8 mouse cellular contexts compared by ENCODE assay signal in genomic region chr14:48246236-48246635, GRCm38 (mm10).
DNase-seq lines count a peak whose midpoint lies in the region; ATAC-seq and TF ChIP-seq lines count a peak whose summit lies in the region.

No protein-coding gene starts in this region.

- no peak for TF ChIP-seq RAD21 in CH12.LX (IDR thresholded peaks at IDR 0.05; ENCODE audit: low read depth, low read length)

- TF ChIP-seq EP300 in CH12.LX (IDR thresholded peaks at IDR 0.05; ENCODE audit: low read length) = peak; percentile 49; the same call in 1 of the 2 replicates

- H3K9me3 ChIP-seq in kidney, embryonic 15.5 days (replicated peaks) = no peaks in the 10 kb centered on the region
- no peaks in the 10 kb centered on the region for H3K9me3 ChIP-seq in CH12.LX (replicated peaks; ENCODE audit: low read length)
- no peaks in the 10 kb centered on the region for H3K9me3 ChIP-seq in midbrain, embryonic 13.5 days
- H3K9me3 ChIP-seq in neural tube, embryonic 15.5 days (replicated peaks) = no peaks in the 10 kb centered on the region

- H3K4me3 ChIP-seq in kidney, embryonic 15.5 days (replicated peaks) = no peak overlapping the region
- no peak overlapping the region for H3K4me3 ChIP-seq in CH12.LX (replicated peaks in 1 of 3; ENCODE audit: low read depth in 2 of 3, low read length in 2 of 3, poor library complexity in 1 of 3)
- H3K4me3 ChIP-seq in midbrain, embryonic 13.5 days (replicated peaks) = no peak overlapping the region
- H3K4me3 ChIP-seq in neural tube, embryonic 15.5 days (replicated peaks) = no peak overlapping the region

- no peaks in the 10 kb centered on the region for H3K36me3 ChIP-seq in kidney, embryonic 15.5 days
- no peaks in the 10 kb centered on the region for H3K36me3 ChIP-seq in CH12.LX (replicated peaks in 1 of 2; ENCODE audit: control insufficient read depth in 1 of 2, insufficient read depth in 1 of 2, low read length in 1 of 2)
- H3K36me3 ChIP-seq in midbrain, embryonic 13.5 days = no peaks in the 10 kb centered on the region
- no peaks in the 10 kb centered on the region for H3K36me3 ChIP-seq in neural tube, embryonic 15.5 days

- no peaks in the 10 kb centered on the region for H3K27me3 ChIP-seq in kidney, embryonic 15.5 days
- H3K27me3 ChIP-seq in CH12.LX (replicated peaks) = no peaks in the 10 kb centered on the region
- no peaks in the 10 kb centered on the region for H3K27me3 ChIP-seq in midbrain, embryonic 13.5 days
- no peaks in the 10 kb centered on the region for H3K27me3 ChIP-seq in neural tube, embryonic 15.5 days (replicated peaks)

- no peaks in the 10 kb centered on the region for H3K4me1 ChIP-seq in kidney, embryonic 15.5 days
- peaks cover 4 to 15% of the 10 kb centered on the region in 2 experiments for H3K4me1 ChIP-seq in CH12.LX (ENCODE audit: control insufficient read depth in 1 of 2, insufficient read depth in 2 of 2)
- H3K4me1 ChIP-seq in midbrain, embryonic 13.5 days (replicated peaks) = peaks cover 5% of the 10 kb centered on the region
- peaks cover 4% of the 10 kb centered on the region; the same call in 1 of the 2 replicates for H3K4me1 ChIP-seq in neural tube, embryonic 15.5 days

- intact Hi-C loops in heart, postnatal 10 days (cut with DNase I) = no loop called here

- in situ Hi-C loops in CH12.LX (cut with MboI; ENCODE audit: low pct_ligation_motif_present, low pct_unique_long_range_greater_than_20kb, low sequenced_read_pairs) = no loop called here

- H3K79me2 ChIP-seq in CH12.LX (replicated peaks; ENCODE audit: control insufficient read depth, extremely low read depth, insufficient read depth, poor library complexity, severe bottlenecking) = no peaks in the 10 kb centered on the region

- no peak overlapping the region for H3K27ac ChIP-seq in kidney, embryonic 15.5 days
- no peak overlapping the region for H3K27ac ChIP-seq in CH12.LX (ENCODE audit: insufficient read depth, low read depth)
- no peak overlapping the region for H3K27ac ChIP-seq in midbrain, embryonic 13.5 days
- no peak overlapping the region for H3K27ac ChIP-seq in neural tube, embryonic 15.5 days (replicated peaks)

- no peak for DNase-seq in kidney, adult 11 months
- DNase-seq in CH12.LX (ENCODE audit: extremely low read depth) = peak; percentile 58
- DNase-seq in heart, postnatal 10 days = peak; percentile 49 to 53
- DNase-seq in adrenal gland, postnatal 14 days = no peak
- DNase-seq in embryo, embryonic 9.5 days (ENCODE audit: extremely low spot score) = no peak

- H3K9ac ChIP-seq in kidney, embryonic 15.5 days = no peak overlapping the region
- no peak overlapping the region for H3K9ac ChIP-seq in CH12.LX (ENCODE audit: insufficient read depth, low read depth)
- H3K9ac ChIP-seq in midbrain, embryonic 13.5 days (replicated peaks) = no peak overlapping the region
- no peak overlapping the region for H3K9ac ChIP-seq in neural tube, embryonic 15.5 days (replicated peaks)

- no peak for TF ChIP-seq CTCF in CH12.LX (conservative IDR thresholded peaks at IDR 0.05 in 1 of 2, IDR thresholded peaks at IDR 0.05 in 1 of 2; ENCODE audit: low read depth in 2 of 2, low read length in 2 of 2)

- WGBS in kidney, embryonic 15.5 days = 62% methylated on average over 3 of the region's 3 CpGs
- 72% methylated on average over 3 of the region's 3 CpGs for WGBS in midbrain, embryonic 13.5 days
- WGBS in neural tube, embryonic 15.5 days = 40% methylated on average over 3 of the region's 3 CpGs

- no peak for TF ChIP-seq POLR2A in CH12.LX (IDR thresholded peaks at IDR 0.05; ENCODE audit: low read depth, low read length)

- dilution Hi-C loops in CH12.LX (cut with MboI; ENCODE audit: extremely low pct_ligation_motif_present, extremely low pct_unique_long_range_greater_than_20kb, low sequenced_read_pairs) = no loop called here

- 0 out of 2 replicates have a peak, but pooled peaks have one; percentile 18 for ATAC-seq in kidney, embryonic 15.5 days (replicated peaks; ENCODE audit: low FRiP score)
- peak; percentile 69 for ATAC-seq in midbrain, embryonic 13.5 days
- no peak for ATAC-seq in neural tube, embryonic 15.5 days (ENCODE audit: low FRiP score)

- H3K4me2 ChIP-seq in kidney, embryonic 15.5 days = no peak overlapping the region
- no peak overlapping the region for H3K4me2 ChIP-seq in CH12.LX (ENCODE audit: insufficient read depth, low read depth, poor library complexity, severe bottlenecking)
- H3K4me2 ChIP-seq in midbrain, embryonic 13.5 days (replicated peaks) = no peak overlapping the region
- H3K4me2 ChIP-seq in neural tube, embryonic 15.5 days = no peak overlapping the region

TF ChIP-seq in CH12.LX, 34 proteins besides CTCF, POLR2A, EP300 and RAD21:
- TF ChIP-seq TCF12 (IDR thresholded peaks at IDR 0.05; ENCODE audit: low read depth, low read length) = peak; percentile 67
- no peak for TF ChIP-seq MAFK (IDR thresholded peaks at IDR 0.05; ENCODE audit: insufficient replicate concordance, low read length)
- no peak for TF ChIP-seq JUN (IDR thresholded peaks at IDR 0.05; ENCODE audit: insufficient read depth, low read depth, low read length)
- no peak for TF ChIP-seq MAZ (IDR thresholded peaks at IDR 0.05; ENCODE audit: low read depth, low read length)
- TF ChIP-seq ZMIZ1 (IDR thresholded peaks at IDR 0.05; ENCODE audit: low read depth, low read length) = no peak
- no peak for TF ChIP-seq UBTF (IDR thresholded peaks at IDR 0.05; ENCODE audit: low read depth, low read length)
- no peak for TF ChIP-seq POLR2AphosphoS2 (IDR thresholded peaks at IDR 0.05; ENCODE audit: low read depth, low read length)
- no peak for TF ChIP-seq MAX (IDR thresholded peaks at IDR 0.05; ENCODE audit: low read length)
- peak; percentile 22; the same call in 1 of the 2 replicates for TF ChIP-seq IRF4 (IDR thresholded peaks at IDR 0.05; ENCODE audit: low read depth, low read length)
- TF ChIP-seq PAX5 (IDR thresholded peaks at IDR 0.05; ENCODE audit: low read length) = no peak
- no peak for TF ChIP-seq MYC (IDR thresholded peaks at IDR 0.05; ENCODE audit: low read depth, low read length)
- no peak for TF ChIP-seq SMC3 (IDR thresholded peaks at IDR 0.05; ENCODE audit: low read depth, low read length)
- TF ChIP-seq GABPA (IDR thresholded peaks at IDR 0.05; ENCODE audit: insufficient replicate concordance, low read depth, low read length) = no peak
- peak; percentile 83 for TF ChIP-seq BHLHE40 (IDR thresholded peaks at IDR 0.05; ENCODE audit: low read depth, low read length)
- no peak for TF ChIP-seq CHD2 (IDR thresholded peaks at IDR 0.05; ENCODE audit: low read length)
- no peak for TF ChIP-seq USF1 (IDR thresholded peaks at IDR 0.05; ENCODE audit: low read depth, low read length)
- no peak for TF ChIP-seq HCFC1 (IDR thresholded peaks at IDR 0.05; ENCODE audit: low read depth, low read length)
- TF ChIP-seq ZNF384 (IDR thresholded peaks at IDR 0.05; ENCODE audit: low read depth, low read length) = no peak
- no peak for TF ChIP-seq MXI1 (IDR thresholded peaks at IDR 0.05; ENCODE audit: low read depth, low read length)
- TF ChIP-seq MEF2A (IDR thresholded peaks at IDR 0.05; ENCODE audit: borderline replicate concordance, low read depth, low read length) = peak; percentile 21; the same call in 1 of the 2 replicates
- TF ChIP-seq ETS1 (conservative IDR thresholded peaks at IDR 0.05; ENCODE audit: low read depth, low read length) = peak; percentile 70

Comparison
In these comparisons a context has a peak if more than half of its experiments do, and no peak if none do; other contexts are left out.
1. DNase-seq: peak in CH12.LX (single experiment) and heart, postnatal 10 days (2 of 2); none in kidney, adult 11 months (single experiment), adrenal gland, postnatal 14 days (single experiment) and embryo, embryonic 9.5 days (single experiment).